Mouse (Mus musculus) adrenal gland, postnatal 0 days (tissue): Measurements from ENCODE around the gene Fmo5. TPM values are rescaled to one million over a fixed set of nuclear protein-coding genes. Genes with fewer than 3 reads are reported as not detected.

ENCODE experiments used
- microRNA-seq: library from miRNA; unstranded; fragments of <30 nt; microRNA quantifications from one replicate; pipeline ENCODE4, GENCODE M21; 2016; ENCODE audit warnings: borderline replicate concordance; ENCODE audit not compliant: insufficient number of aligned reads
- polyA plus RNA-seq: library from polyadenylated mRNA; unstranded; fragments of >200 nt; fragmentation: Nextera tagmentation; extraction: Ambion mirVana; gene quantifications from 2 replicates; pipeline ENCODE4 v1.2.1, GENCODE M21; 2015

Gene Fmo5
- polyA plus RNA-seq: 7.7 and 7.8 TPM in 2 replicates

GRCm38 (mm10) chr3:97628391-97629001 is at the start of gene Fmo5:
Gene Fmo5 (plus strand): TSS chr3:97628804.

GRCm38 (mm10) chr3:97609845-97610410 is 18.7 kb upstream of the Fmo5 start, which contains the start of gene Chd1l:
Gene Chd1l (minus strand): TSS chr3:97610203.

DNA sequence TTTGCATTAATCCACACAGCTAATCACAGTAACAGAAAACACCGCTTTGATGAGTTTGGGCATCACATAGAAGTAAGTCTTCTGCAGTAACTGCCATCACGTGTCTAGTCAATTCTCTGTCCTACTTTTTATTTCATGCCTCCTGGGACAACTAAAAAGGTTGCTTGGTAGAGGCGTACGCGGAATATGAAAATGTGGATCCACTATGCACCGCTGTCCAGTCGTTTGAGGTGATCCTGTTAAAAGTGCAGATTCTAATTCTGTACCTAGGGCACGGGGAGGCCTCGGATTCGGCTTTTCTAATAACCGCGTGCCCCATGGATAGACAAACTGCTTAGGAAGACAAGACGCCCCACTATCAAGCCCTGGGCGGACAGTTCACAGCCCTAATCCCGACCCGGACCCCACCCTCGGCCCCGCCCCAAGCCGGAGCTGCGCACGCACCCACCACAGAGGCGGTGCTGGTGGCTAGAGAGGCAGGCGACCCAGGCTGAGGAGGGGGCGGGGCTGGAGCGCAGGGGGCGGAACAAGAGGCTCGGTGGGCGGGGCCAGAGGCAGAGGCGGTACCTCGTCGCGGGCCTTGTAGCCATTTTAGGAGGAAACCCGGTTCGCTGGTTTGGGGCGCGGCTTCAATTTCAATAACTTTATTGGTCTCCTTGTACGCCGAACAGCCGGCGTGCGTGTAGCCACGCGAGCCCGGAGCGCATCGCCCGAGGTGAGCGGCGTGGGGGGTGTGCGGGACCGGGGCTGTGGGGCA is 29.2 kb downstream of the Fmo5 start, which contains the start of gene Prkab2:
Prkab2 (plus strand) TSS at position 539 of the 757 bp plus-strand sequence.

GRCm38 (mm10) chr3:97674644-97675110 is 46.1 kb downstream of the Fmo5 start, which contains the start of gene Gm17651:
Gene Gm17651 (minus strand): TSS chr3:97674694.

Small RNA genes within 50 kb of the gene (microRNA-seq; reads per million reads assigned to microRNA genes)
- not detected for gene Mir7225

Other genes starting within 250 kb of the Fmo5 start
- gene Olfr1402, start 206.8 kb upstream of the Fmo5 start, polyA plus RNA-seq: not detected in 2 replicates
- gene Chd1l, start 18.6 kb upstream of the Fmo5 start, polyA plus RNA-seq: 8.8 and 13.0 TPM in 2 replicates
- gene Prkab2, start 29.4 kb downstream of the Fmo5 start, polyA plus RNA-seq: 3.5 and 3.7 TPM in 2 replicates
- gene Gm17651, start 45.9 kb downstream of the Fmo5 start, polyA plus RNA-seq: not detected in 2 replicates